Mouse (Mus musculus): ENCODE measurements around the gene Spdef.

Spdef gene

GRCm38 (mm10) chr17:27675453-27675852 is 53.3 kb downstream of the Spdef start:
- no peak for DNase-seq

- DNase-seq: no peak
These were observed 54.8 kb downstream of the Spdef start for GRCm38 (mm10) chr17:27673945-27674344.

- DNase-seq: no peak
These were observed 57.0 kb downstream of the Spdef start for GRCm38 (mm10) chr17:27671720-27672119.

All from lung, postnatal 4 days (tissue).